Mouse (Mus musculus) liver, adult 10 weeks (tissue): Measurements from ENCODE around the gene Dusp23. TPM values are rescaled to one million over a fixed set of nuclear protein-coding genes. Genes with fewer than 3 reads are reported as not detected.

Source experiments
- polyA plus RNA-seq: library from polyadenylated mRNA; stranded (reverse); fragments of 350-450 nt; fragmentation: Illumina TruSeq; extraction: RNeasy Lipid Tissue Mini Kit (QIAGEN cat#74804); gene quantifications from one replicate; pipeline ENCODE4 v1.2.3, GENCODE M21; 2014; ENCODE audit warnings: low read depth, low replicate concordance

The Dusp23 gene
- 3.8 TPM for polyA plus RNA-seq

DNA sequence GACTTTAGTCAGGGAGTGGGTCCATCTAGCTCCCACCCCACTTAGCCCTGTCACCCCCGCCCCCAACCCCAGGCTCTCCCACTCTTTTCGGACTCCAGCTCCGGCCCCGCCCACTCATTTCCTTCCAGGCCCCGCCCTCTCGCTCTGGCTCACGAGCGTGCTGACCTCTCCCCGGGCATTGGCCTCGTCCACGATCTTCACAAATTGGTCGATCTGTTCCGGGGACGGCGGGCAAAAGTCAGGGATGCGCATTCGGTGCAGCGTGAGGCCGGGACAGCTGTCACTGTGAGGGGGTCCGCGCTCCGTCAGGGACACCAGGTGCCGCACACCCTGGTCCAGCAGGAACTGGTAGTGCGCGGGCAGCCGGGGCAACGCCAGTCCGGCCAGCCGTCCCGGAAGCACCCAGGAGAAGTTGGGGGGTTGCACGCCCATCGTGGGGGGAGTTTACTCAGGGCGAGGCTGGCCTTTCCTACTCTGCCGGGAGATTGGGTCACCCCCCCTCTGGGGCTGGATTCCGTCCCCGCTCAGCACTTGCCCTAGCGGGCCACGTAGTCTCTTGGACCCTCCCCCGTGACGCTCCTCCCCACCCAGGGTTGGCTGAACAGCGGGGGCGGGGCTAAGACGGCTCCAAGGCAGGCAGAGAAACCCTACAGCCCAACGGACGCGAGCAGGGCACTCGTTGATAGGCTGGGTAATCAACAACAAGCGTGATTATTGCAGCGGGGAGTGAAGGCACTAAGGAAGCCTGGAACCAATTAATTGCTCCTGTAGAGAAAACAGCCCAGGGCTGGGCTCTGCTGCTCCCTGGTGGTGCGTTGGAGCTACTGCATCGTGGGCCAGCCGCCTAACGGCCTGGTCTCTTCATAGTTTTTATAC is at the start of gene Dusp23:
Gene Dusp23, minus strand, starts transcription at position 512 of the 876 bp plus-strand sequence.

DNA sequence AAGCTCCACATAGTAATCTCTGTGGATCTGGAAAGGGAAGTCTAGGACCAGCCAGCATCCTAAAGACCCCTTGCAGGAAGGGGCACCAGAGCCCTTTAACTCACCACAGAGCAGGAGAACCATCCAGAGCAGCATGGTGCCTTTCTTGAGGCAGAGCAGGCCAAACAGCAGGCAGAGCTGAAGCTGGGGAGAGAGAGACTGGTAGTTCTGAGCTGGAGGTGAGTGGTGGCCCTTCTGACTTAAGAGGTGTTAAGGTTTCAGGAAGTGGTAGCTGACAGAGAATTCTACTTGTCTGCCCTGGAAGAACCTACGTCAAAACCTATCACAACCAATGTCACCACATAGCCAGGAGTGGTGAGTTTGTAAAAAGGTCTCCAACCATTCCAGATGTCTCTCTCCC is 30.4 kb downstream of the Dusp23 start, which contains the start of gene Fcrl6:
Gene Fcrl6, minus strand, starts transcription at position 226 of the 400 bp plus-strand sequence.

GRCm38 (mm10) chr1:172590385-172590784 is 42.4 kb downstream of the Dusp23 start, which contains the start of gene Slamf8:
Gene Slamf8 (minus strand): TSS chr1:172590568.

Other genes starting within 250 kb of the Dusp23 start
- gene Slamf9, start 157.6 kb downstream of the Dusp23 start, polyA plus RNA-seq: not detected
- gene Igsf9, start 151.2 kb downstream of the Dusp23 start, polyA plus RNA-seq: not detected
- gene Tagln2, start 132.9 kb downstream of the Dusp23 start, polyA plus RNA-seq: 4.8 TPM
- gene Cfap45, start 112.2 kb downstream of the Dusp23 start, polyA plus RNA-seq: not detected
- not detected for gene Vsig8, start 77.0 kb downstream of the Dusp23 start, polyA plus RNA-seq
- not detected for gene Slamf8, start 42.4 kb downstream of the Dusp23 start, polyA plus RNA-seq
- gene Fcrl6, start 30.4 kb downstream of the Dusp23 start, polyA plus RNA-seq: not detected
- 1,350 TPM for gene Crp, start 65.1 kb upstream of the Dusp23 start, polyA plus RNA-seq